Mouse (Mus musculus) myocyte (in vitro differentiated cells): ENCODE measurements around the gene Ipmk. TPM values are rescaled to one million over a fixed set of nuclear protein-coding genes. Genes with fewer than 3 reads are reported as not detected.

Experiments used
- H3K27me3 ChIP-seq: one replicate; pipeline ENCODE4 v1.6.1; 2011; ENCODE audit not compliant: control insufficient read depth, insufficient read depth, insufficient read length
- H3K36me3 ChIP-seq: one replicate; pipeline ENCODE4 v1.6.1; 2011; ENCODE audit not compliant: control insufficient read depth, insufficient read depth
- H3K4me2 ChIP-seq: one replicate; pipeline ENCODE4 v1.6.1; 2011; ENCODE audit warnings: low read depth, control low read depth
- H3K4me3 ChIP-seq: one replicate; pipeline ENCODE4 v1.5.1; 2011; ENCODE audit warnings: mild to moderate bottlenecking, control low read depth, moderate library complexity
- H3K79me2 ChIP-seq: one replicate; pipeline ENCODE4 v1.6.1; 2011; ENCODE audit not compliant: control insufficient read depth, insufficient read depth
- H3ac ChIP-seq: one replicate; pipeline ENCODE4 v1.6.1; 2011; ENCODE audit not compliant: control insufficient read depth, insufficient read length
- CEBPB ChIP-seq: IDR thresholded peaks from 2 replicates; pipeline ENCODE4 v1.6.1; 2011; ENCODE audit warnings: mild to moderate bottlenecking, moderate library complexity; ENCODE audit not compliant: poor library complexity, insufficient read depth, severe bottlenecking
- E2F4 ChIP-seq: IDR thresholded peaks from one replicate; pipeline ENCODE4 v1.6.1; 2011; ENCODE audit warnings: mild to moderate bottlenecking, control low read depth, moderate library complexity; ENCODE audit not compliant: insufficient read depth
- MAX ChIP-seq: IDR thresholded peaks from one replicate; pipeline ENCODE4 v1.6.1; 2011; ENCODE audit warnings: low read depth, mild to moderate bottlenecking, control low read depth
- MYOD1 ChIP-seq, 3 experiments: IDR thresholded peaks; one replicate each; pipeline ENCODE4 v1.6.1; 2011; ENCODE audit warnings: control low read depth in 2 of 3, low read depth in 2 of 3, mild to moderate bottlenecking in 2 of 3, moderate library complexity in 1 of 3; ENCODE audit not compliant: insufficient read length in 2 of 3, control insufficient read depth in 1 of 3
- MYOG ChIP-seq, 3 experiments: IDR thresholded peaks; one replicate each; pipeline ENCODE4 v1.6.1; 2011; ENCODE audit warnings: control low read depth in 2 of 3, low read depth in 2 of 3, mild to moderate bottlenecking in 2 of 3; ENCODE audit not compliant: insufficient read length in 2 of 3, control insufficient read depth in 1 of 3, insufficient read depth in 1 of 3
- POLR2A ChIP-seq: IDR thresholded peaks from one replicate; pipeline ENCODE4 v1.6.1; 2011; ENCODE audit warnings: low read depth, mild to moderate bottlenecking, control low read depth, moderate library complexity; ENCODE audit not compliant: insufficient read length
- POLR2AphosphoS2 ChIP-seq: IDR thresholded peaks from one replicate; pipeline ENCODE4 v1.6.1; 2011; ENCODE audit warnings: low read depth, control low read depth; ENCODE audit not compliant: insufficient read length
- REST ChIP-seq: IDR thresholded peaks from one replicate; pipeline ENCODE4 v1.6.1; 2011; ENCODE audit warnings: mild to moderate bottlenecking, control low read depth, moderate library complexity; ENCODE audit not compliant: insufficient read depth, insufficient read length
- SRF ChIP-seq: IDR thresholded peaks from one replicate; pipeline ENCODE4 v1.6.1; 2011; ENCODE audit warnings: low read depth; ENCODE audit not compliant: control insufficient read depth, insufficient read length
- TCF12 ChIP-seq: IDR thresholded peaks from one replicate; pipeline ENCODE4 v1.6.1; 2011; ENCODE audit warnings: mild to moderate bottlenecking, control low read depth; ENCODE audit not compliant: poor library complexity, insufficient read depth, severe bottlenecking
- TCF3 ChIP-seq: IDR thresholded peaks from one replicate; pipeline ENCODE4 v1.6.1; 2011; ENCODE audit warnings: low read depth, control low read depth; ENCODE audit not compliant: insufficient read length
- USF1 ChIP-seq: IDR thresholded peaks from one replicate; pipeline ENCODE4 v1.6.1; 2011; ENCODE audit warnings: low read depth, mild to moderate bottlenecking, control low read depth, moderate library complexity
- polyA plus RNA-seq: library from polyadenylated mRNA; unstranded; fragments of >200 nt; fragmentation: generic; extraction: Trizol; gene quantifications from one replicate; pipeline ENCODE4 v1.2.1, GENCODE M21; 2012; ENCODE audit warnings: missing spikeins

Gene Ipmk
- polyA plus RNA-seq, 1 experiment, result 7.4 TPM

- Histone ChIP-seq H3K27me3 (no peaks in the 10 kb centered on the region), H3K36me3 (no peaks in the 10 kb centered on the region), H3ac (no peak overlapping the region), H3K79me2 (no peaks in the 10 kb centered on the region), H3K4me3 (no peak overlapping the region), H3K4me2 (no peak overlapping the region)
- TF ChIP-seq TCF12, result no peak
- TF ChIP-seq MAX, result no peak
- no peak for TF ChIP-seq E2F4
- no peak for TF ChIP-seq REST
- TF ChIP-seq MYOG (IDR thresholded peaks at IDR 0.05; ENCODE audit: control insufficient read depth in 1 of 3, insufficient read depth in 1 of 3, insufficient read length in 2 of 3, low read depth in 2 of 3), result no peak
- TF ChIP-seq SRF, result no peak
- TF ChIP-seq USF1, result no peak
- no peak for TF ChIP-seq MYOD1 (IDR thresholded peaks at IDR 0.05; ENCODE audit: control insufficient read depth in 1 of 3, insufficient read length in 2 of 3, low read depth in 2 of 3)
- no peak for TF ChIP-seq TCF3
- no peak for TF ChIP-seq POLR2A
- no peak for TF ChIP-seq CEBPB
- no peak for TF ChIP-seq POLR2AphosphoS2
Observed at GRCm38 (mm10) chr10:71400818-71401646, 53.5 kb downstream of the Ipmk start.

- H3K79me2 ChIP-seq, result no peaks in the 10 kb centered on the region
- H3ac ChIP-seq, result no peak overlapping the region
- H3K4me3 ChIP-seq, result no peak overlapping the region
- no peak overlapping the region for H3K4me2 ChIP-seq
- no peaks in the 10 kb centered on the region for H3K36me3 ChIP-seq
- H3K27me3 ChIP-seq, result no peaks in the 10 kb centered on the region
- no peak for TF ChIP-seq E2F4
- TF ChIP-seq REST, result peak; percentile 62
Observed at GRCm38 (mm10) chr10:71403638-71404037, 56.1 kb downstream of the Ipmk start.

- Histone ChIP-seq H3K4me3 (no peak overlapping the region), H3K27me3 (no peaks in the 10 kb centered on the region), H3K36me3 (no peaks in the 10 kb centered on the region), H3K79me2 (no peaks in the 10 kb centered on the region), H3ac (no peak overlapping the region), H3K4me2 (no peak overlapping the region)
- TF ChIP-seq SRF (no peak), MYOG (IDR thresholded peaks at IDR 0.05; ENCODE audit: control insufficient read depth in 1 of 3, insufficient read depth in 1 of 3, insufficient read length in 2 of 3, low read depth in 2 of 3) (no peak), POLR2AphosphoS2 (no peak), MYOD1 (IDR thresholded peaks at IDR 0.05; ENCODE audit: control insufficient read depth in 1 of 3, insufficient read length in 2 of 3, low read depth in 2 of 3) (no peak), CEBPB (no peak), MAX (no peak), REST (no peak), TCF3 (no peak), TCF12 (no peak), E2F4 (no peak)
Observed at GRCm38 (mm10) chr10:71405523-71406217, 58.1 kb downstream of the Ipmk start.

GRCm38 (mm10) chr10:71409948-71410347 is 62.4 kb downstream of the Ipmk start:
- Histone ChIP-seq H3K4me3 (no peak overlapping the region), H3K79me2 (no peaks in the 10 kb centered on the region), H3K4me2 (no peak overlapping the region), H3ac (no peak overlapping the region), H3K27me3 (peaks cover 8% of the 10 kb centered on the region), H3K36me3 (no peaks in the 10 kb centered on the region)
- TF ChIP-seq SRF (no peak), USF1 (no peak), MYOD1 (IDR thresholded peaks at IDR 0.05; ENCODE audit: control insufficient read depth in 1 of 3, insufficient read length in 2 of 3, low read depth in 2 of 3) (no peak), REST (no peak), MAX (no peak), POLR2A (no peak), MYOG (IDR thresholded peaks at IDR 0.05; ENCODE audit: control insufficient read depth in 1 of 3, insufficient read depth in 1 of 3, insufficient read length in 2 of 3, low read depth in 2 of 3) (no peak), TCF12 (no peak), CEBPB (no peak), E2F4 (no peak), POLR2AphosphoS2 (no peak), TCF3 (no peak)
